Mouse (Mus musculus) frontal cortex, adult 2 months (tissue): ENCODE measurements at regions not wholly inside any gene's neighbourhood (a gene's known extent, or its start where the extent isn't known, plus 50 kb on each side); places are given as distances from the start of the nearest gene placed in this dataset.

Source experiments
- DNase-seq, 2 experiments: peaks; one replicate each; pipeline ENCODE4 v3.0.0; 2022; ENCODE audit warnings: low spot score in 1 of 2; ENCODE audit errors: extremely low spot score in 1 of 2

- no peak for DNase-seq
These were observed 296.7 kb upstream of the Pitrm1 start for GRCm38 (mm10) chr13:6251025-6251862.

GRCm38 (mm10) chr13:6252100-6252499 lies 295.8 kb upstream of the Pitrm1 start:
- no peak for DNase-seq

DNA sequence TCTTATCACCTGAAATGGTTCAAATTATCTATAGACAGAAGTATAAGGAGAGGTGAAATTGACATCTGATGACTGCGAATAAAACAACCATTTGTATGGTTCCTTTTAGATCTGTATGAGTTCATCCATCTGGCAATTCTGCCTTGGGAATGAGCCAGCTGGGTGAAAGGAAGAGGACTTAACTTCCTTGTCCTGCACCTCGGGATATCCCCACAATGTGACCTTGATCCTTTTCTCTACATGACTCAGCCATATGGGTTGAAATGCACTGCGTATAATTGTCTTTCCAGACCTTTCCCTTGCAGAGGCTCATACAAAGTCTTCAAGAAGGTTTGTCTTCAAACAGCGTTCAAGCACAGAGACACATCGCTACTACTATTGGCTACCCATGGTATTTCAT lies 292.6 kb upstream of the Pitrm1 start:
- no peak for DNase-seq

DNA sequence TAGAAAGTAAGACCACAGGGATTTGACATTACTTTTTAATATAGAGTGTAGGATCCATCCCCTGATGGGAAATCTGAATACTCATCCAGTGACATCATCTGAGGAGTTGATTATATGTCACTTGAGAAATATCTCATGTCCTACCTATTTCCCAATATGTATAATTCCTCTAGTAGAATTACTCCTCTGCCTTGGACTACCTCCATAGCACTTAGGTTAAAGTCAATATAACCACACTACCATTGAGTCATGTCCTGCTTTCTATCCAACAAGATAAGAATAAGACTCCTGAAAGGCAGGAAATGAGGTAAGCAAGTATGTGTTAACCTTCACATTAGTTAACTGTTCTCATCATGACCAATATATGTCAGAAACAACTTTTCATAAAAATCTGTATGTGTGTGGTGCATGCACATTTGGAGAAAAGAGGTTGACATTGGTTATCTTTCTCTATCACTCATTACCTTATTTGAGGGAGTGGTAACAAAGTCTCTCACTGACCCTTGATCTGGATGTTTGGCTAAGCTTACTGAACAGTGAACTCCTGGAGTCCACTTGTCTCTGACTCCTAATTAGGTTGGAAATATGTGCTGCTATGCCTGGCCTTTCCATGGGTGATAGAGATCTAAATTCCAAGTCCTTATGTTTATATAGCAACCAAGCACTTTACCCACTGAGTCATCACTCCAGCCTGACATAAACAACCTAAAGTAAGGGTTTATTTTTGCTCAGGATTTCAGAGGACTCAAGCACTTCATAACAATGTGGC lies 292.0 kb upstream of the Pitrm1 start:
- DNase-seq = no peak

DNA sequence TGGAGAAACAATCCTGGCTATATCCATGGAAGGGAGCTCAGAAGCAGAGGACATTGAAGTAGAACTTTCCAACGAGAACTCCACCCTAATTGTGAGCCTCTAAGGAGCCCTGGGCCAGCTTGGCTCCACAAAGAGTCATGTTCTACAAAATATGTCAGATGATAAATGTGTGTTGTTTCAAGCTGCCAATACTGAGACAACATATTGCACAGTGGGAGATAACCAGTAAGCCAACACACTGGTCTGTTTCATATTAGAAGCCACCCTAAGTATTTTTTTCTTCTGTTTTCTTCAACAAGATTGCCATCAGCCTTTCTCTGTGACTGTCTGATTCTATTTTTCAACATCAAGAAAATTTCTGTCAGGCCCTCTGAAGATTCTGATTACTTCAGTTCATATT lies 289.5 kb upstream of the Pitrm1 start:
- DNase-seq = no peak

GRCm38 (mm10) chr13:6260321-6260865 lies 287.6 kb upstream of the Pitrm1 start:
- DNase-seq = peak; percentile 8 to 29

- no peak for DNase-seq
These were observed 286.5 kb upstream of the Pitrm1 start for GRCm38 (mm10) chr13:6261458-6261857.

GRCm38 (mm10) chr13:6270546-6270945 lies 277.4 kb upstream of the Pitrm1 start:
- no peak for DNase-seq

DNA sequence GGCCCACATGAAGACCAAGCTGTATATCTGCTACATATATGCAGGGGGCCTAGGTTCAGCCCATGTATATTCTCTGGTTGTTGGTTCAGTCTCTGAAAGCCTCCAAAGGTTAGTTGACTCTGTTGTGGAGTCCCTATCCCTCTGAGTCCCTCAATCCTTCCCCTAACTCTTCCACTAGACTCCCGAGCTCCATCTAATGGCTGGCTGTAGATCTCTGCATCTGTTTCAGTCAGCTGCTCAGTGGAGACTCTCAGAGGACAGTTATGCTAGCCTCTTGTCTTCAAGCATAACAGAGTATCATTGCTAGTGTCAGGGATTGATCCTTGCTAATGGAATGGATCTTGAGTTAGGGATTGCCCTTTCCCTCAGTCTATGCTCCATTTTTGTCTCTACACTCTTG lies 275.0 kb upstream of the Pitrm1 start:
- DNase-seq = no peak

- DNase-seq = no peak
These were observed 267.9 kb upstream of the Pitrm1 start for GRCm38 (mm10) chr13:6280073-6280472.

DNA sequence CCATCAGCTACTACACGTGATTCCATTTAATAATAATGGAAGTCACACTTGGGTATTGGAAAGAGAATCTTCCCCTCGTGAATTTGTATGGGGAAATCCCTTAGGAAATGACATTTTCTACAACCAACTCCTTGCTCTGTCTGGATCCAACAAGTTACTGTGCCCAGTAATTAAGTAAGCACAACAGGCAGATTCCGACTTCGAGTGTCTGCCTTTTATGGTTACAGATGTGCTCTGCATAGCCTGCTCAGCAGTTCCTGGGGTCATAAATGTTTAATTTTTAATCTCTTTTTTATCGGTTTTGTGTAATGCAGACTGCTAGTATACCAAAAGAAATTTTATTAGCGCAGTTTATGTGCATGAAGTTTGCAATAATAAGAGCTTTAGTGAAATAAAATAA lies 259.8 kb upstream of the Pitrm1 start:
- DNase-seq = no peak

GRCm38 (mm10) chr13:6292098-6292497 lies 255.9 kb upstream of the Pitrm1 start:
- DNase-seq = no peak

GRCm38 (mm10) chr13:6305718-6306117 lies 242.2 kb upstream of the Pitrm1 start:
- no peak for DNase-seq

DNA sequence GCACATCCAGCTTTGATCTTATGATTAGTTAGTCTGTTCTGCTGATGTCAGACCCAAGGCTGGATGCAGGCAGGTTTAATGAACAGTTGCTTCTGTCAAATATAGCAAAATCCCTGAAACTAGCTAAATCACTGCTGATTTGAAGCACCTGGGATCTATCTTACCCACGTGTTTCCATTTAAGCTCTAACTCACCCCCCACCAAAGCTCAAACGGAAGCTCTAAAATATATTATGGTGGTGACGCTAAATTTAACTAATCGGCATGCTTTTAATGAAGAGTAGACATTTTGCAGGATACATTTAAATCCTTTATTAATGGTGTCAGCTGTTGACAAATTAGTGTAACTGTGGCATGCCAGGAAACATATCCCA lies 241.3 kb upstream of the Pitrm1 start:
- DNase-seq = no peak

- DNase-seq = no peak
These were observed 240.7 kb upstream of the Pitrm1 start for GRCm38 (mm10) chr13:6306989-6307917.

DNA sequence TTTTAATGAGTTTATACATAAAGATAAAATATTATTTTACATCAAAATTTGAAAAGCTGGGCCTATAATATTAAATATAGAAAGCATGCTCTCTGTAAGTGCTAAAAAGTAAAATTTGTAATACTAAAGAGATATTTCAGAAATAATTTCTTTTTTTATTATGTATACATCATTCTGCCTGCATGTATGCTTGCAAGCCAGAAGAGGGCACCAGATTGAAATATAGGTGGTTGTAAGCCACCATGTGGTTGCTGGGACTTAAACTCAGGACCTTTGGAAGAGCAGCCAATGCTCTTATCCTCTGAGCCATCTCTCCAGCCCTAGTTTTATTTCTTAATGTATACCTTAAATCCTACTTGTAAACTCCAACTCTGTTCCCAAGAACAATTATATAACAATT lies 231.7 kb upstream of the Pitrm1 start:
- DNase-seq = no peak

DNA sequence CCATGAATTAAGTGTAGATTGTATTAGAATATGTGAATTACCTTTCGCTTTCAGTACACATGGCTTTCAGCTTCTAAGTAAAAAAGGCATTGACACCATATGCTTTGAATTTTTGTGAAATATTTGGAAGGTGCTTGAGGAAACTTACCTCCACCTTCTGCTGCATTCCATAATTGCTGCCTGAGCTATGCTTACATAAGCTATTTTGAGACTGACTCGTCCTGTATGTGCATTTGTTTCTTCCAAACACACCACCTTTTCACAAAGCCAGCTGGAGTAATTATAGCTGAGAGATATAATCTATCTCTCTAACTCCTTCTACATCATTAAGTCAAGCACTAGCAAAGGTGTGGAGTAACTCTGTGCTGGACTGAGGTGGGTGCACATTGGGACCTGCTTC lies 224.0 kb upstream of the Pitrm1 start:
- no peak for DNase-seq

DNA sequence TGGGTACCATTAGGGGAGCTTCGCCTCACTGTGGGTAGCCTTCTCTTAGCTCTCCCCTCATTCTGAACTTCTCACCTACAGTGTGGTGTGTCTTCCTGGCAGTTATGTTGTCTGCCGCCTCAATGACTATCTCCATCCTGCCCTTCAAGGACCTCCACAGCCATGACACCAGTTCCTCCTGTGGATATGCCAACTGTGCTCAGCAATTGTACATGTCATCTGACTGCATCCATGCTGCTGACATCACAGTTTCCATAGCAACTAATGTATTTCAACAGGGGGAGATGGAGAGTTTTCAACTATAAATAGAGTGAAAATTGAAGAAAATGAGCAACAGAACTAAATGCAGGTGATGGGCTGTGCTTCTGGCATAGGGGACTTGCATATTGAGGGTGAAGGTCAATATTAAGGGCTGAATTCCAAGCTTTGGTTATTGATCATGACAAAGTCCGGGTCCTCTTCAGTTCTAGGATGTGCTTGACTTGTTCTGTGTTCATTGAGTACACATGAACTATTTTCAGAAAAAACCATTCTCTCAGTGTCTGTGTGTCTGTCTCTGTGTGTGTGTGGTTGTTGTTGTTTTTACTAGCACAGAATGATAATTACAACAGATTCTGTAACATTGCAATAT lies 217.5 kb upstream of the Pitrm1 start:
- DNase-seq = no peak

DNA sequence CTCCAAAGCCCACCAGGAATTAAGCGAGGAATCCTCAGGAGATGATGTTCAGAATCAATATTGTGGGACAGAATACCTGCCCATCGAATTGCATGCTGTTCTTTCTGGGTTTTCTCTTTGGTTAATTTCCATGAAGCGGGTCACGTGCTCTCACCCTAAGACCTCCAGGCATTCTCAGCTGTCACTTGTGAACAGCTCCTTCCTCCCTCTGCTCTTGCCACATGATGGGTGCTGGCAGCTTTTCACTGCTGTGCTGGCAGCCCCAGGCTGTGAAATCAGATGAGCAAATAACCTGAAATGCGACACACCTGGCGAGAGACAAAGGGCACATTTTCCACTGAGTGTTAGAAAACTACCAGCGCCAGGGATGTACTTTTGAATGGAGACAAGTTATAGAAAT lies 207.8 kb upstream of the Pitrm1 start:
- DNase-seq = no peak

- DNase-seq = peak; percentile 82 to 86
These were observed 206.7 kb upstream of the Pitrm1 start for GRCm38 (mm10) chr13:6341102-6341737.
